Mouse (Mus musculus) T-helper 17 cell (primary cell): ENCODE results near the gene Acot7.

Experiments
- in situ Hi-C, 2 experiments: fragments of 300-600 bp; cut with MboI, MseI; formaldehyde crosslinking; loops; 1 replicate in 1 of 2; 2 replicates in 1 of 2; pipeline ENCODE4 v1.15.1; 2025; ENCODE audit warnings: high pct_unique_total_duplicates in 2 of 2

Acot7 gene

DNA sequence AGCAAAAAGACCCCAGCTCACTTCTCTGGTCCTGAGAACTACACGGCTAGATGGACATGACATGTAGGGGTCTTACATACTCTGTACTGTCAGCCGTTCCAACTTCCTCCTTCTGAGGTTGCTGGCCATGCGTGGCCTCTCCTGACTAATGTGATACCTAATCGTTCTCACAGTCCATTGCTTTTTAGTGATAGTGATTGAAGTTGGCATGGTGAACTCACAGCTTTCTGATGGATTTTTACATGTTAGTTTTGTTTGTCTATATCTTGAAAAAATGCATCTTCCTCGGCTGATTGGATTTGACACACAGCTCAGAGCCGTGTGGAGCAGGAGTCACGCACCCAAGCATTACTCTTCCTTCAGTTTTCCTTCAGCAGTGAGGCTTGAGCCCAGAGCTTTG lies 53.4 kb downstream of the Acot7 start:
- in situ Hi-C loops = loop anchor here in 1 of 2 experiments (25.0 kb wide), 1 partner anchor 1256 kb away; the partner anchor contains the start of gene Ajap1

DNA sequence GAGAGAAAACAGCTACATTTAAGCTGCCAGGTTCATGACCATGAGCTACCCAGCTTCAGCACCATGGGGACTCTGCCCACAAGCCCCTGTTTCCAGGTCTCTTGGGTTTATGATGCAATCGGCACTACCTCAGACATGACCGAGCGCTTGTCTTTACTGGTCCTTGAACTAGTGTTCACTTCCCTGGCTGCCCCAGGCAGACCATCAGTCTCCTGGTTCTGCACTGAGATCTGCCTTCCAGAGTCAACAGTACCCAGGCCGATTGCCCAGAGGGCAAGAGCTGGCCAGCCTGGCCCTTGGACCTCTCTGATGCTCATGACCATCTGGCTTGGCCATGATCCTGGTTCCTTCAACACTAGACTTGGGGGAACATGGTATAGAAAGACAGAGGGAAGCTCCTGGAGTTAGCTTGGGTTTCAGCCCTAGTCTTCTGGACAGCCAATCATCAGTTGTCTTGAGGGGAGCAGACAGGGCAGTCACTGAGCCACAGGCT lies 54.5 kb downstream of the Acot7 start:
- in situ Hi-C loops = loop anchor here in 1 of 2 experiments (25.0 kb wide), 1 partner anchor 1255 kb away; the partner anchor contains the start of gene Ajap1

DNA sequence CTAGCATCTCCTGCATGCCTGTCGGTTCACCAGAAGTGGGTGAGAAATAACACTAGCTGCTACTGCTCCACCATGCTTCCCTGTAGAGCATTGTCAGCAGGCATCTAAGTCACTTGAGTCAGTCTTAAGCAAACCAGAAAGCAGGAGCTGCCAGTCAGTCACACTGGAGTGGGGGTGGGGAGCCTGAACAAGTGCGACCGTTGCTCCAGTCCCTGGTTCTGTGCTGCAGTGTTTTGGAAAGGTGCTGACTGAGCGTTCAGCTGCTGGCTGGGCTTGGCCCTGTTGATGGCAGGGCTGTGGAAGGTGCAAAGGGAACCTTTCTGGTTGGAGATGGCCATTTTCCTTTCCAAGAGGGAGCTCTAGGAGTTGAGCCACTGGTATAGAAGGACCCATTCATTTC lies 62.0 kb downstream of the Acot7 start:
- in situ Hi-C loops = loop anchor here in 1 of 2 experiments (25.0 kb wide), 1 partner anchor 1247 kb away; the partner anchor contains the start of gene Ajap1

DNA sequence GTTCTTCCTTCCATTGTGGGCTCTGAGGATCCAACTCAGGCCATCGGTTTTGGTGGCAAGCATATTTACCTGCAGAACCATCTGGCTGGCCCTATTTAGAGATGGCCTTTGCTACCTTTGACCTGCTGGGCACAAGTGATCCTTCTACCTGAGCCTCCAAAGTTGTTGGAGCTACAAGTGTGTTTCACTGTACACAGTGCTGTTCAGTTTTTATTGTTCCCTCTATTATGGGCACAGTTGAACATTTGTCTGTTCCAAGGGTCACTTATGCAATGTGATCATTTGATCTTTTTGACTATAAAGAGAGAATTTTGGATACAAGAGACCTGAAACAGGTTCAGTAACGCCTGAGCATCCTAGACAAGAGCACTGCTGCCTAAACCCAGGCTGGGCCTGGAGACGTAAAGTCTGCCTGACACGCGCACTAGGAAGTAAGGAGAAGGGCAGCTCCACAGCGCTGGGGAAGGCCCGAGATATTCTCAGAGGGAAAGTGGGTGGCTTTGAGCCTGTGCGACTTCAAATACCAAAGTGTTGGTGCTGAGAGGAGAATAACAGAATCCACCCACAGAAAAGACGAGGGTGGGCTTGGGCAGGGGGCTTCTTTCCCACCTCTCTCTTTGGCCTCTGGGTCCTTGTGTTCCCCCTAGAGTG lies 65.4 kb downstream of the Acot7 start:
- in situ Hi-C loops = loop anchor here in 1 of 2 experiments (25.0 kb wide), 1 partner anchor 1244 kb away; the partner anchor contains the start of gene Ajap1

DNA sequence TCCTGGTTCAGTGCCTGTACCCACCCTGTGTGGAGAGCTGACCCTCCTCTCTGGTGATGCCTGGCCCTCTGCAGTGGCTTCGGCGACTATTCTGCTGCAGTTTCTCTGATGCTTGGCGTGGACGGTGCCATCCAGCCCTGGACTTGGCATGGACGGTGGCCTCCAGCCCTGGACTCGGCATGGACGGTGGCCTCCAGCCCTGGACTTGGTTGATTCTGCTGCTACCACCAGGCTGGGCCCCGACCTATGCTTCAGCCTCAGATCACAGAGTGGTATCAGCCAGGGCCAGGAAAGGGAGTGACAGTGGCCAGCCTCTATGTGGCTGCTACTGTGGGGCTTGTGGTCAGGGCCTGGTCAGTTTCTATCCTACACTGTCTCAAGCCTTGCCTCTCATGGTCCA lies 66.0 kb downstream of the Acot7 start:
- in situ Hi-C loops = loop anchor here in 1 of 2 experiments (25.0 kb wide), 1 partner anchor 1243 kb away; the partner anchor contains the start of gene Ajap1

DNA sequence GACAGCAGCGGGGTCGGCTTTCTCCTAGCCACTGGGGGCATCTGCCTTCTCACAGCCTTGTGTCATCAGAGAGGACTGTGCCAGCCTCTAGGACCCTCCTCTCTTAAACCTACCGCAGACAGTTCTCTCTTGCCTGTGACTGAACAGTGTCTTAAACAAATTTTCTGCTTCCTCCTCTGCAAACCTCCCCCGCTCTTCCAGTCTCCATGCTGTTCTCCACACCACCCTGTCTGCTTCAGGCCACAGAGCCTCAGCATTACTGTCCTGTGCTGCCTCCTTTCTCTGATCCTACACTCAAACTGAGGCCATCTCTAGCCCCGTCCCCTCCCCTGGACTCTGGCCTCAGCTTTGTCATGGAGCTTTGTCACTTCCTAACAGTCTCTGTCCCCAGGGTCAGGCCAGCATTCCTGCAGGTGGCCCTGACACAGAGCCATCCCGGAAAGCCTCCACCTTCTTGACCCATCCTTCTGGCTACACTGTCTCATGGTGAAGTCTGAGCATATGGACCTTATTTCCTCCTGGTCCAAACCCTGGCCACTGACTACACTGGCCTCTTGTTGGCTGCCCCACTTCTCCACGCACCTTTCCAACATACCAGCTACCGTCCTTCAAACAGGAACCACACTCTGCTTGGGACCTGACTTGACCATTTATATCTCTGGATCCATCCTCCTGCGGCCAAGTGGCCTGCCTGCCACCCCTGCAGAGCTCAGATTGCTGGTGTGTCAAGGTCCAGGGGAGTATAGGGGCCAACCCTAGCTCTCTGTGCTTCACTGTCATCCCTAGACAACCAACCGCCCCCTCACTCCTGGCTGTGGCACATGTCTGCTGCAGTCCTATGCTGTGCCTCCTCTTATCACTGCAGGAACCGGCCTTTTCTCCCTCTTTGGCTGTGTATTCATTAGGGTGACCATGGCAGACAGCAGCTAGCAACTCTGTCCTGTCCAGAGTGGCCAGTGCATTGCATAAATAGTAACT lies 66.9 kb downstream of the Acot7 start:
- in situ Hi-C loops = loop anchor here in 1 of 2 experiments (25.0 kb wide), 1 partner anchor 1242 kb away; the partner anchor contains the start of gene Ajap1

DNA sequence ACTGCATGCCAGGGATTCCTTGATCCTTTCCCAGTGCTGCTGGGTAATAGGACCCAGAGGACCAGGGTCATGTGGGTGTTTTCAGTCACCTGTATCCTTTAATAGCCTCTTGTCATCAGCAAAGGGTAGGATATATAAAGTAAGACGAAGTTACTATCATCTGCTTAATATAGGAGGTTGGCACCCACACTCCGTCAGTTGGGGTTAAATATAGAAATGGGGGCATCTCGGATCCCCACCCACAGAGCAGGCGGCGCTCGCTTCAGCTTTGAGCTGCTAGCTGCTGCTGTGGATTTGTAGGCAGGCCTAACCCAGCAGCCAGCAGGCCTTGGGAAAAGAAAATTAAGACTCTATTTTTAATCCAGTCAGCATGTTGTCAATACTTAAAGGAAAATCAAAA lies 68.1 kb downstream of the Acot7 start:
- in situ Hi-C loops = loop anchor here in 1 of 2 experiments (25.0 kb wide), 1 partner anchor 1241 kb away; the partner anchor contains the start of gene Ajap1

DNA sequence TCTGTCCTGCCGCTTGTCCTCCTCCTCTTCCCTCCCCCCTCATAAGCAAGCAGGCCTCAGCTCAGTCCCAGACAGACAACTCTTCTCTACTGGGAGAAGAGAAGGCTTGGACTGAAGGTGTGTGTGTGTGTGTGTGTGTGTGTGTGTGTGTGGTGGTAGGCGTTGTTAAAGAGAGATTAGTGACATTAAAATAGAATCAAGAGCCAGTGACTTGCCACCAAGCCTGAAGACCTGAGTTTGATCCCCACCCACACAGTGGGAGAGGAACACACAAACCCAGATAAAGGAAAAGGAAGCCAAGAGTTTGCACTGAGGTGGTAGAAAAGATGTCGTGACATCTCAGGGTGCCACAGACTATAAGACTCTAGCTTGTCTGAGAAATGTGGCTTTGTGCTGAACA lies 69.3 kb downstream of the Acot7 start:
- in situ Hi-C loops = loop anchor here in 1 of 2 experiments (25.0 kb wide), 1 partner anchor 1240 kb away; the partner anchor contains the start of gene Ajap1

DNA sequence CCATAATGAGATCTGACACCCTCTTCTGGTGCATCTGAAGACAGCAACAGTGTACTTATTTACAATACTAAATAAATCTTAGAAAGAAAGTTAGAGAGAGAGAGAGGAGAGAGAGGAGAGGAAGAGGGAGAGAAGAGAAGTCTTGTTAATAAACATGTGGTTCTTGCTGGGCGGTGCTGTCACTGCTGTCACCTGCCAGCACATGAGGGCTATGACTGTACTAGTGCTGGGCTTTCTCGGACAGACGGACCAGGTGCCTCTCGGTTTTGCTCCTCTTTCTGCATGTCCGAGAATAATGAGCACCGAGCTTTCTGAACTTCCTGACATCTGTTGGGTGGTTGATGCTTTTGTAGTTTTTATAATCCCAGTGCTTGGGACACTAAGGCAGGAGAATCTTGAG lies 72.7 kb downstream of the Acot7 start:
- in situ Hi-C loops = no loop called here

DNA sequence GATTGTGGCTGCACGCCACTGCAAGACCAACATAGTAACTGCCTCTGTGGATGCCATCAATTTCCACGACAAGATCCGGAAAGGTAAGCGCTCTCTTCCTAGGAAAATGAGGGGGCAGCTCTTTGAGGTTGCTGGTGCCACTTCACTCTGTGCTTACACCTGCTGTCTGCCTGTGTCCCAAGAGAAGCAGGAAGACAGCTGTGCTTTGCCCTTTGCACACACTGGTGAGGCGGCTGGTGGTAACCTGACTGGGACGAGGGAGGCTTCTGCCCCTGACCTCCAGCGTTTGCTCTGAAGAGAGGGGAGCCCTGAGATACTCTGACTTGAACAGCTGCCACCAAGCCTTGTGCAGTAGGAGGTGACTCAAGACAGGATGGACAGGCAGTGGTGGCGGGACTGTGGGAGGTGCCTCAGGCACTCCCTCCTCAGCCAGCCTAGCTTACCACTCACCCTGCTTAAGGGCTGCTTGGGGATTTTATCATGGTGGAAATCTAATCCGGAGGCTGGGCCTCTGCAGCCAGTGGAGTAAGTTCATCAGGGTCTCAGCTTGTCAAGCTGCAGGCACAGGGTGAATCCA lies 75.3 kb downstream of the Acot7 start:
- in situ Hi-C loops = no loop called here

DNA sequence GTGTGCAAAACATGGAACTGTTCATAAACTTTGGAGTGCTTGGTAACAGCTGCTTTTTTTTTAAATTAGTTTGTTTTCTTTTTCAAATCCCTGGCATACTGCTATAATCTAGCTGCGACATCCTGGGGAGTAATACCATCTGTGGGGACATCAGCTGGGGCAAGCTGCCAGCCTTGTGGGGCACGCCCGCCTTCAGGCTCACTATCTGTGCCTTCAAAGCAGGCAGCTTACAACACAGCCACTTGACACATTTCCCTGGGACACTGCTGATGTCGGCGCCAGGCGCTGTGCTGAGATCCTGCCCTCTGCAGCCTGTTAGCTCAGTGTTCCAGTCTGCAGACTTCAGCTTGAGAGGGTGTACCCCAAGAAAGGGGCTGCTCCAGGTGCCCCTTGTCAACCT lies 79.1 kb downstream of the Acot7 start:
- in situ Hi-C loops = no loop called here

DNA sequence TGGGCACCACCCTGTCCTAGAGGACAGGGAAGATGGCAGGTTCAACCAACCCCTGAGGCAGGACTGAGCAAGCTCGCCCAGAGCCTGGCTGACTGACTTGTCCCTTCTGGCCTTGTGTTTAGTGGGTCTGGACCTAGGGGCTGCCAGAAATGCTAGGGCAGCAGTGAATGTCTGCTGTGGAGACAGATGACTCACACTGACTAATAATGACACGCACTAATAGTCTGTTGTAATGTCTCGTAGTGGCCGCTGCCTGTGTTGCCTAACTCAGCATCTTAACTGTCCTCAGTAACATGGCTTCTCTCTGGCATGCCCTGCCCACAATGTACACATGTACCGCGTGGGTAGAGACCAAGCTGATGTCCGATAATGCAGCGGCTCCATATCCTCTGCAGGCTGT lies 82.5 kb downstream of the Acot7 start:
- in situ Hi-C loops = loop anchor here in 1 of 2 experiments (5.0 kb wide), 1 partner anchor 48 kb away; no protein-coding TSS in a partner anchor

DNA sequence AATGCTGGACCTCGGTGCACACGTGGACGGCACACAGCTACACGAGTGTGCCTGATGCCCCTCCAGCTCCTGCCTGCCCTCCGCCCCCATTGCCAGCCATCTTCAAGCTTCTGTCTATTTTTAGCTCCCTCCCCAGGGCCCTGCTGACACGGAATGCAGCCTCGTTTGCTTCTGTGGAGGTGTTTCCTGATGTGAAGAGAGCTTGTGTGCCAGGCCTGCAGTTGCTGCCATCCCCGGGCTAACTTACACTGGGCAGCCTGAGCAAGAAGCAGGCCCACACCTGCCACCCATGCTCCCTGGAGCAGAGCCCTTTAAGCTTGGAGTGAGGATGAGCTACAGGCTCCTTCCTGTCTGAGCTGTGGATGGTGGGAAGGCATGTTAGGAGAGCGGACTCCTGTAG lies 84.3 kb downstream of the Acot7 start:
- in situ Hi-C loops = loop anchor here in 1 of 2 experiments (5.0 kb wide), 1 partner anchor 50 kb away; no protein-coding TSS in a partner anchor

DNA sequence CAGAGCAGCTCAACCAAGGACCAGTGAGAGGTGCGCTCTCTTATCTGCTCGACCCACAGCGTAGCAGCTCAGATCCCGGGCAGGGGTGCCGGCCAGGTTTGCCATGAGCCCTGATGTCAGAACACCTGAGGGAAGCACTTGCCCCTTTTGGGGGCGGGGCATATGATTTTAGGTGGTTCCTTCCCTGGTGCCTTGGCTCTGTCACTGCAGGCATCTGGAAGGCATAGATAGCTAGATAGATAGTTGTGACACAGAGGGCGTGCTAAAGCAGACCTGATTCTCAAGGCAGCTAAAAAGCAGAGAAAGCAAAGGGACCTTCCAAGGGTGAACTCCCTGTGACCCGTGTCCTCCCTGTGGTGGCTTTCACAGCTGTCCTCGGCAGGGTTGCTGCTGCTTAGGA lies 85.2 kb downstream of the Acot7 start:
- in situ Hi-C loops = loop anchor here in 1 of 2 experiments (5.0 kb wide), 1 partner anchor 51 kb away; no protein-coding TSS in a partner anchor

DNA sequence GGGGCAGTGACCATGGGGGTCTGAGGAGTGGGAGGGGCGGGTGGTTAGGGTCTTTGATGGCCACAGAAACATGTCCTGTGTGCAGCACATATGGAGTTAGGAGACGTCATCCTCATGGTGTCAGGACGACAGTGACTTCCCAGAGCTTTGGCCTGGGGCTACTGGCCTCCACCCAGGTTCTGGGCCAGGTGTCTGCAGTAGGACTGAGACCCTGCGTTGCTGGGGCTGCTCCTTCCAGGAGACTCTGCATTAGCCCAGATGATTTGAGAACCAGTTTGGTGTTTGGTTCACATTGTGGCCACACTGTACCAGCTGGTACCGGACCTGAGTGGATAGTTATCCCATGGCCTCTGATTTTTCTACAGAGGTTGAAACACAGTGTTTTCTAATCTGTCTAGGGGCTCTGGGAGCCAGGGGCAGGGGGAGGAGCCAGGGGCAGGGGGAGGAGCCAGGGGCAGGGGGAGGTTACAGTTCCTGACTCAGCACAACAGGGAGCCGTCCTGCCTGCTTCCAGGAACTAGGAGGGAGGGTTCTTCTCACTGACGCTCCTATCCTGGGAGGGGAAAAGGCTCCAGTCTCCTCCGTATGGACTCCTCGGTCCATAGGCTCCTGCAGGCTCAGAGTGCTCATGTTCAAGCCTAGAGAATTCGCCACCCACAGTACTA lies 85.7 kb downstream of the Acot7 start:
- in situ Hi-C loops = loop anchor here in 1 of 2 experiments (5.0 kb wide), 1 partner anchor 51 kb away; no protein-coding TSS in a partner anchor

DNA sequence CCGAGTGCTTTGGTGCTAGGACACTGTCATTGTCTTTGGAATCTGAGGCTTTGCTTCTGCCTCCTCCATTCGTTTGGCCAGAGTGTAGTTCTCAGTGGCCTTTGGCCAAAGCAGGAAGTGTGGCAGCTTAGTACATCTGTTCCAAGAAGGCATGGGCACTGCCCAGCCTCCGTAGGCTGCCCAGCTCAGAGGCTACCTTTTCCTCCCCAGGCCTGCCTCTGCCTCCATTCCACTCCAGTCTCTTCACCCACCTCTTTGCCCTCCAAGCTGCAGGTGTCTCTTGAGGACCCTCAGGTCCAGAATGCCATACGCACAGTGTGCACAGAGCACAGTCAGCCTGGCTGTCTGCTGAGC lies 86.2 kb downstream of the Acot7 start:
- in situ Hi-C loops = loop anchor here in 1 of 2 experiments (5.0 kb wide), 1 partner anchor 52 kb away; no protein-coding TSS in a partner anchor

DNA sequence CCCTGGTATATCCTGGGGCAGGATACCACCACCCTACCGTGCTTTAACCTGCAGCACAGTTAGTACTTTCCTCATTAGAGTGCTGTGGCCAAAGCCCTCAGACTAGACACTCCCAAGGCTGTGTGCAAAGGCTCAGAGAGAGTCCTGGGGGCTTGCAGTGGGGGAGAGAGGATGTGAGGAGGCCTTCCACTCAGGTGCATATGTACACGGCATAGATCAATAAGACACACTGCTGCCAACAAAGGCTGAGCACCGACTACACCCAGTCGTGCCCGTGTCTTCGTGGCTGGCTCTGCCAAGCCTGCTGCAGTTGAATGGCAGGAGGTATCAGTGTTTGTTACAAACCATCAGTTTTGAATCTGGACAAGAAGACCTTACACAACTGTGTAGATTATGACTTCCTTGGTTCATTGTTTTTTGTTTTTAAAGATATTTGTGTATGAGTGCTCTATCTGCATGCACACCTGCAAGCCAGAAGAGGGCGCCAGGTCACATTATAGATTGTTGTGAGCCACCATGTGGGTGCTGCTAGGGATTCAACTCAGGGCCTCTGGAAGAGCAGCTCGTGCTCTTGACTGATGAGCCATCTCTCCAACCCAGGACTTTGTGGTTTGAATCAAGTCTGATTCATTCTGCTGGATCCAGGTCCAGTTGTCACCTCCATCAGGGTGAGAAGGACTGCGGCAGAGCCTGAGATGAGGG lies 87.1 kb downstream of the Acot7 start:
- in situ Hi-C loops = loop anchor here in 1 of 2 experiments (5.0 kb wide), 1 partner anchor 53 kb away; no protein-coding TSS in a partner anchor

DNA sequence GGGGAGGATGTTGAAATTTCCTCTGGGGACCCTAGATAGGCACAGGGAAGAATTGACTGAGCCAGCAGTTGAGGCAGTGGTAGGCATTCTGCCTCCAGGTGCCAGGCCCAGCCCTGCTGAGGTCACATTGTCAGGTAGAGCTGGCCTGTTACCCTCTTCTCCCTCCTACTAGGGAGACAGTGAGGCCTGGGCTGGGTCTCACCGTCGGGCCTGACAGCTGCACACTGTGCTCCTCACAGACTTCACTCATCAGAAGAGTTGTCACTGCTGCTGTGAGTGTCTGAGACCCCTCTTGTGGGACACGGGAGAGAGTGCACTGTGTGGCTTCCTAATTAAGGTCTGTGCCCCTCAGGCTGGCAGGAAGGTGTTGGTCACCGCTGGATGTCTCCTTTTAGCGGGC lies 87.9 kb downstream of the Acot7 start:
- in situ Hi-C loops = no loop called here

DNA sequence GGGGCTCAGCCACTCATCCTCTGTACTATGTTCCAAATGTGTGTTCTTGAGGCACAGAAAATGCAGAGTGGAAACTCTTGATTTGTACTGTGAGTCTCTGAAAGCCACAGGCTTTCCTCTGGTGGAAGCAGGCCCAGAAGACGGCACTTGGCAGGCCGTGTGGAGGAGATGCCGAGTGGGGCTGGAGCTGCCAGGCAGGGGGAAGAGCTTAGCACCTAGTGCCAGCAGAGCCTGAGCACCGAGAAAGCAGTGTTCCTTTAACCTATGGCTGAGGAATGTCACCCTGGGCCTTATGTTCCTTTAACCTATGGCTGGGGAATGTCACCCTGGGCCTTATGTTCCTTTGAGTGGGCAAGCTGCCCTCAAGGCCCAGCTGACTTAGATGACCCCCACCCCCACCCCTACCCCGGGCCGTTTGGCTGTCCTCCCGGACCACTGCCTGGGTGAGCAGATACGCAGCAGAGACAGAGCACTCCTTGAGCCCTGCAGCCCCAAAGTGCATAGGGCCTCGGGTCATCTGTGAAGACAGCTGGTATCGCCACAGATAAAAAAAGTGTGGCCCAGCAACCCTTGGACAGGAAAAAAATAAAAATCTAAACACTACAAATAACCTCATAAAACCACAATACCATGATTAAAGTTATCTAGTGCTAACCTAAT lies 88.4 kb downstream of the Acot7 start:
- in situ Hi-C loops = no loop called here
